Mouse (Mus musculus) bone marrow macrophage, adult 2 months (primary cell): Measurements from ENCODE around the gene Donson. TPM values are rescaled to one million over a fixed set of nuclear protein-coding genes. Genes with fewer than 3 reads are reported as not detected.

ENCODE experiments used
- H3K27ac ChIP-seq: 2 replicates; pipeline ENCODE4 v1.5.1; 2012; ENCODE audit warnings: low read depth, low read length; ENCODE audit not compliant: insufficient read depth
- H3K4me1 ChIP-seq: 2 replicates; pipeline ENCODE4 v1.6.1; 2012; ENCODE audit warnings: low read length; ENCODE audit not compliant: control insufficient read depth, insufficient read depth
- H3K4me3 ChIP-seq: 2 replicates; pipeline ENCODE4 v1.5.1; 2012; ENCODE audit warnings: mild to moderate bottlenecking, low read length, moderate library complexity; ENCODE audit not compliant: insufficient read depth
- CTCF ChIP-seq: IDR thresholded peaks from 2 replicates; pipeline ENCODE4 v1.5.1; 2012; ENCODE audit warnings: low read depth, mild to moderate bottlenecking, low read length, moderate library complexity
- POLR2A ChIP-seq: IDR thresholded peaks from 2 replicates; pipeline ENCODE4 v1.6.1; 2012; ENCODE audit warnings: mild to moderate bottlenecking, low read depth, low read length, borderline replicate concordance
- polyA plus RNA-seq: library from polyadenylated mRNA; stranded (reverse); fragments of >200 nt; gene quantifications from 2 replicates; pipeline ENCODE4 v1.2.4, GENCODE M21; 2012; ENCODE audit not compliant: missing spikeins, insufficient read depth, insufficient read length

Donson gene
- polyA plus RNA-seq, 1 experiment, result 14.5 TPM

GRCm38 (mm10) chr16:91630584-91630983 is 58.0 kb downstream of the Donson start:
- peaks cover 17% of the 10 kb centered on the region for H3K4me1 ChIP-seq
- H3K27ac ChIP-seq, result no peak overlapping the region
- no peak overlapping the region for H3K4me3 ChIP-seq
- no peak for TF ChIP-seq CTCF
- no peak for TF ChIP-seq POLR2A

- Histone ChIP-seq H3K4me3 (no peak overlapping the region), H3K4me1 (peaks cover 17% of the 10 kb centered on the region), H3K27ac (no peak overlapping the region)
- TF ChIP-seq POLR2A (no peak), CTCF (no peak)
Measured at GRCm38 (mm10) chr16:91629749-91630148, 58.8 kb downstream of the Donson start.

GRCm38 (mm10) chr16:91628673-91629072 is 59.9 kb downstream of the Donson start:
- TF ChIP-seq POLR2A (no peak), CTCF (no peak)
- Histone ChIP-seq H3K4me3 (no peak overlapping the region), H3K4me1 (peaks cover 17% of the 10 kb centered on the region), H3K27ac (no peak overlapping the region)

GRCm38 (mm10) chr16:91627831-91628230 is 60.7 kb downstream of the Donson start:
- TF ChIP-seq POLR2A (no peak), CTCF (no peak)
- H3K27ac ChIP-seq, result no peak overlapping the region
- H3K4me1 ChIP-seq, result peaks cover 22% of the 10 kb centered on the region
- H3K4me3 ChIP-seq, result no peak overlapping the region

Other genes with a start within 250 kb of the Donson start
- 89.1 and 92.5 TPM in 2 replicates for gene Ifnar1, start 203.5 kb downstream of the Donson start, polyA plus RNA-seq
- gene Ifngr2, start 141.7 kb downstream of the Donson start, polyA plus RNA-seq, result 193 and 222 TPM in 2 replicates
- 78.7 and 80.3 TPM in 2 replicates for gene Tmem50b, start 91.0 kb downstream of the Donson start, polyA plus RNA-seq
- gene Dnajc28, start 69.7 kb downstream of the Donson start, polyA plus RNA-seq, result 7.5 and 7.9 TPM in 2 replicates
- gene Gart, start 41.8 kb downstream of the Donson start, polyA plus RNA-seq, result 27.6 and 31.6 TPM in 2 replicates
- gene Son, start 41.3 kb downstream of the Donson start, polyA plus RNA-seq, result 237 and 238 TPM in 2 replicates
- 55.0 and 61.5 TPM in 2 replicates for gene Cryzl1, start 40.2 kb upstream of the Donson start, polyA plus RNA-seq
- gene Itsn1, start 40.5 kb upstream of the Donson start, polyA plus RNA-seq, result 110 and 130 TPM in 2 replicates